Mouse (Mus musculus): ENCODE measurements at regions not wholly inside any gene's neighbourhood (a gene's known extent, or its start where the extent isn't known, plus 50 kb on each side); places are given as distances from the start of the nearest gene placed in this dataset.

DNA sequence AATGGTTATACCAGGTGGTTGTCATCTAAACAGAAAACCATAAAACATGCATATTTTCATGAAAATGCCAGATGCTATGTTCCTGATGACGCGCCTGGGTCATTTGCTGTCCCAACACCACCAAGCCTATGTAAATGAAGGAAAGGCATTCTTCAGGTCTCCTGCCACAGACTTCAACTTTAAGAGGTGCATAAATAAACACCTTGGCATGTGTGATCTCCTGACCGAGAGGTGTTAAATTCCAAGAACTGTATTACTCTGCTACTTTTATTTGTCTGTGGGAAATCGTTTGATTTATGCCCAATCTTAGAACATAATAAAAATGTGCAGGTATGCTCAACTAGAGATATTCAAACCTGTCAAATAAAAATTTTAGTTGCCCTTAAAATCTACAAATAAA, 560.1 kb downstream of the Ttll7 start:
- ATAC-seq (replicated peaks; ENCODE audit: low FRiP score, low TSS enrichment, poor library complexity, severe bottlenecking), result no peak

DNA sequence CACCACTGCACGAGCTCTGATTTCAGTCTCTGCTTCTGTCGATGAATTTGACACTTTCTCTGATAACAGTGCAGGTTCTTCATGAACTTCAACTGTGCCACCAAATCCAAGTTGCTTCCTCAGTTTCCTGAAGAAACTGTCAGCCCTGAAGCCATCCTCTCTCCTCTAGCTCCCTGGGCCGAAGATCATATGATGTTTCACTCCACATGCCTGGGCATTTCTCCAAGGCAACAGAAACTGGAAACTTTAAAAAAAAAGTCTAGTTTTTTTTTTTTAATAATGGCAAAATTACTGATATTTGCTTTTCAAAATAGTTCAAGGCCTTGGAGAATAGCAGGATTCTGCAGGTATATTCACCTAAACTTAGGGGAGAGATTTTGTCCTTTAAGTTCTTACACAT, 564.8 kb downstream of the Ttll7 start:
- ATAC-seq (replicated peaks; ENCODE audit: low FRiP score, low TSS enrichment, poor library complexity, severe bottlenecking), result no peak

DNA sequence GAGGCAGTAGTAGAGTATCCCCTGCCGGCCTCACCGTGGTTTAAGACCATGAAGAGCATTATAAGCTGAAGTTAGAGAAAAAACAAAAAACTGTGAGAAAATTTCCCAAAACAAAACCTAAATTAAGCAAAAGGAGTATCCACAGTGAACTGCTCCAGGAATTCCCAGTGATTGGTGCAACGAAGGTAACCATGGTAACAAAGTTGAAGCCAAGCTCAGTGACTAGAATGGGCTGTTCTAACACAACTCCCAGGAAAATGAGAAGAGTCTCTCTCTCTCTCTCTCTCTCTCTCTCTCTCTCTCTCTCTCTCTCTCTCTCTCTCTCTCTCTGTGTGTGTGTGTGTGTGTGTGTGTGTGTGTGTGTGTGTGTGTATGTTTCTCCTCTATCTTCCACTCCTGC, 567.0 kb downstream of the Ttll7 start:
- no peak for ATAC-seq (replicated peaks; ENCODE audit: low FRiP score, low TSS enrichment, poor library complexity, severe bottlenecking)

DNA sequence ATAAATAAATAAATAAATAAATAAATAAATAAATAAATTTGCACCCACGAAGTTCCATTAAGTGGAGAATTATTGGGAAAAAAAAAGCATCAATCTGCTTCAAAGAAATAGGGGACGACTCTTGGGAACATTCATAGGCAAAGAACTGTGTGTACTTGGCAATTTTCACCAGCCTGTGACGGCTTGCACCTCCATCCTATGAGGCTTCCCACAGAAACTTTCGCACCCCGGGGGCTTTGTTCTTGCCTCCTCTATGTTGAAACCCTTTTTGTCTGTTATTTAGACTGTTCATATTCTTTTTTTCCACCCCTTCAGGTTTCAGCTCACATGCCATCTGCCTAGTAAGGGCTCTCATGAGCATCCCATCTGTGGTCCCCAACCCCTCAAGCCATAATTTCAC, 570.0 kb downstream of the Ttll7 start:
- no peak for ATAC-seq (replicated peaks; ENCODE audit: low FRiP score, low TSS enrichment, poor library complexity, severe bottlenecking)

DNA sequence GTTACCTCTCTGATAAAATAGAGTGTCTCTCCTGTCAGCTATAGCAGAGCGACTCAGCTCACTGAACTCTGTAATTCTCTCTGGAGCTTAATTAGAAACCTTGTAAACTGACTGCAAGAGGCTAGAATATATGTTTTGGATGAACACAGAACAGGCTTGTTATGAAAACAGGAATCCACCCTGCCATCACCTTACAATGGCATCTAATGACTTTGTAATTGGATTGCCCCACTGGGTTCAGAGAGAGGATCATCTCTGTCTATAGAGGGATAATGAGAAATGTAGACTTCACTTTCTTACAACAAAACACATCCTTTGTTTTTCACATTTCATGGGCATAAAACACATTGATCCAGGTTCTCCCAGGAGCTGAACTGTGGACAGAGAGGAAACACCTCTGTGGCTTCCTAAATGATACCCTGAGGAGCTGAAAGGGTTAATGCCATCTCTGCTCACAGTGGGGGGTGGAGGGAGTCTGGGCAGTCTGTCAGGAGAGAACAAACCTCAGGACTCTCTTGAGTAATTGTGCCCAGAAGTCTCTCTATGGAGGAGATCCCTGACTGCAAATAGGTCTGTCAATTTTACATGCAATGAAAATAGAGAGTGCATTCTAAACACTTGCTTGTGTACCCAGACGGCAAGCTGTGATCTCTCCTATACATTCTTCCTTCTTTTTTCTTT, 571.9 kb downstream of the Ttll7 start:
- no peak for ATAC-seq (replicated peaks; ENCODE audit: low FRiP score, low TSS enrichment, poor library complexity, severe bottlenecking)

DNA sequence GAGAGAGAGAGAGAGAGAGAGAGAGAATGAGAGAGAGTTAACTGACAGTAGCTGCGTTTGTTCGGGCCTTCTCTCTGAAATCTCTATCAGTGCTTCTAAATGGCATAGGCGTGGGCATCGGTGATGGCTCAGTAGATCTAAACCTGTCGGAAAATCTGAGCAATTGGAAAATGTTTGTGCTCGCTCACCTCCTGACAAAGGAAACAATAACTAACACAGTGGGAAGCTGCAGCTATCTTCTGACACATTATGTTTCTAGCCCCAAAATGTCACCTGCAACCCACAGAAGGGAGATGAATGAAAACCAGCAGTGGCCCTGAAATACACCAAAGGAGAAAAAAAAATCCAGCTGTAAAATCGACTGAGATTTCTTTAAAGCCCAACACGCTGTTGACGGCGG, 576.7 kb downstream of the Ttll7 start:
- ATAC-seq (replicated peaks; ENCODE audit: low FRiP score, low TSS enrichment, poor library complexity, severe bottlenecking), result no peak

DNA sequence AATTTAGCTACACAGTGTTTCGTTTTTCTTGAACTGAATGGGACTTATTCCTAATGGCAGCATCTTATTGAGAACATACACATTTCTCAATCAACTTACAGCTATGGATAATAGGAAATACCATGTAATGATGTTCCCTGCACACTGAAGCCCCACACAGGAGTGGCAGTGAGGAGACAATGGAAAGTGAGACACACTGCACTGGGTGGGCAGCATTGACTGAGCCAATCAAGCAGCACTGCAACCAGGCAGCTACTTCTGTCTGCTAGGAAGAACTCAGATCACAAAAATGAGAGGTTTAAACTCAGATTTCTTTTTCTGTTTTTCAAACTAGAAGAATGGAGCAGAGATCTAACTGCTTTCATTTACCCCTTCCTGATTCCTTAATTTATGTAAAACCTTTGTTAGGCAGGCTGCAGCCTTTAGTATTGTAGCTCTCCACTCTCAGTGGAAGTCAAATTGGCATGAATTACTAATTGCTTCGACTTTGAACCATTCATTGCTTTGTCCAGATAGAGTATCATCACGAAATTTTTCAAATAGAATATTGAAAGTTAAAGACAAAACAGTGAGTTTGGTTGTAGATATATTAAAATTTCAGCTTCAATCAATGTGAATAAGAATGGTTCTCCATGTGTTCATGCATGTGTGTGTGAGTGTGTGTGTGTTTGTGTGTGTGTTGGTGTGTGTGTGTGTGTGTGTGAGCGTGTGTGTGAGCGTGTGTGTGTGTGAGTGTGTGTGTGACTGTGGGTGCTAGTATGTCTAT, 590.9 kb downstream of the Ttll7 start:
- no peak for ATAC-seq (replicated peaks; ENCODE audit: low FRiP score, low TSS enrichment, poor library complexity, severe bottlenecking)

DNA sequence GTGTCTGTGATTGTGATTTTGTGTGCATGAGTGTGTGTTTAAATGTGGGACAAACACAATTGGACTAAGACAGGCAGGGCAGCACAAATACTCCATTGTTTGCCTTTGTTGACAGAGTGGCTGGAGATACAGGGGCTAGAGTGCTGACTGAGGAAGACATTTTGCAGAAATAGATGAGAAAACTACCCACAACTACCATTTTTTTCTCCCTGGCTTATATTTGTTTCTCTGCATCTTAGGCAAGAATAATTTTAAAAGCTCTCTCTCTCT, 591.5 kb downstream of the Ttll7 start:
- no peak for ATAC-seq (replicated peaks; ENCODE audit: low FRiP score, low TSS enrichment, poor library complexity, severe bottlenecking)

DNA sequence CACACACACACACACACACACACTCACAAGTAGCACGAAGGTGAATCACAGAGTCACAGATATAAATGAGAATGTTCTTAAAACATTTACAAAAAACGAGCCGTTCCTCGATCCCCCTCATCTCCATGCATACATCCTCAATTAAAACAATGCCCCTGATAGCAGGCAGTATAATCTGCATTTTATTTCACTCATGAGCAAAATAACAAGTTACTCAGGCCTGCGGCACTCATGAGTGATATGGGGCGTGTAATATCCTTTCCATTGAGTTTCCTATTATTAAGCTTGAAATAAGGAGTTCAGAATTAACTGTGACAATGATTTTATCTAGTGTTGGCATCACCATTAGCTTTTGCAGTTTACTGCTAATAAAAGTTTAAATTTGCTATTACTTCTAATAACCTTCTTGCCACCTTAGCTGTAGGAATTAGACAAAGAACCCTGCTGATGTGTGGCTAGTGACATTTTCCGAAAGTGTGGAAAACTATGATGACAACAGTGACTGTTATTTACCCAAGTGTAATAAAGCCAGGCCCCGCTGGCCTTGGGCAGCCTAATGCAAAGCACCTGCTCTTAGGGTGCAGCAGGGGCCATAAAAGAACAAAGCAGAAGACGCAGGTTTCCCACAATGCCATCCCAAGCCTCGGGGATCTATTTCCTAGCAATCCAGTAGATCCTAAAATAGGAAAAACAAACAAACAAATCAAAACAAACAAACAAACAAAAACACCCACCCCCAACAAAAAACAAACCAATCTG, 592.0 kb downstream of the Ttll7 start:
- no peak for ATAC-seq (replicated peaks; ENCODE audit: low FRiP score, low TSS enrichment, poor library complexity, severe bottlenecking)

DNA sequence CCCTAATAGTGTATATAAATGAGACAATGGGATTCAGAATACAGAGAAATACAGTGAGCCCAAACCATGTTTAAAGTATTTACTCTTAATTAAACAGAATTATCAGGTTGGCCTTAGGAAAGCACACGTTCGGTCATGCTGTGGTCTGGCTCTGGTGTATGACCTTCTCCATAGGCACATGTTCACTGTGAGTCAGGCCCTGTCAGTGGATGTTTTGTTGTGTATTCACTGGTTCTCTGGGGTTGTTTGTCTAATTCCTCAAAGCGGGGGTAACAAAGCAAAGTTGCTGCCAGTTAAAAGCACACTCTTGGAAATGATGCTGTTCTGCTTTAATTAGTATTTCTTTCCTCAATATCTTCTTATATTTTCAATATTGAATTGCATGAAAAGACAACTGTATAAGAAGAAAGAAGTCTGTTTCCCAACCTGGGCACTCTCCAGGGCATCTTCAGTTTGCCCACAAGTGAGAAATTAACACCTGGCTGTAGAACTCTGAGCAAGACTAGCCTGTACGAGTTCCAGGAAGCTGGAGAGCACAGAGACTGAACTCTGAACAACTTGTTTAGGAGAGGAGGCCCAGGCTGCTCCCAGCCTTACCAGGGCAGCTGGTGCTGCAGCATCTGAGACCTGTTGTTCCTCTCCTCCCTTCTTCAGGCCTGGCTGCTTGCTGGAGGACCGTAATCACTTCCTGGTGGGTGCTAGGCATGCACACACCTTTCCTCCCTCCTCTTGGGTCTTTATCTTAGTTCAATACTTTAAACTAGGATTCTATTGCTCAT, 593.1 kb downstream of the Ttll7 start:
- no peak for ATAC-seq (replicated peaks; ENCODE audit: low FRiP score, low TSS enrichment, poor library complexity, severe bottlenecking)

DNA sequence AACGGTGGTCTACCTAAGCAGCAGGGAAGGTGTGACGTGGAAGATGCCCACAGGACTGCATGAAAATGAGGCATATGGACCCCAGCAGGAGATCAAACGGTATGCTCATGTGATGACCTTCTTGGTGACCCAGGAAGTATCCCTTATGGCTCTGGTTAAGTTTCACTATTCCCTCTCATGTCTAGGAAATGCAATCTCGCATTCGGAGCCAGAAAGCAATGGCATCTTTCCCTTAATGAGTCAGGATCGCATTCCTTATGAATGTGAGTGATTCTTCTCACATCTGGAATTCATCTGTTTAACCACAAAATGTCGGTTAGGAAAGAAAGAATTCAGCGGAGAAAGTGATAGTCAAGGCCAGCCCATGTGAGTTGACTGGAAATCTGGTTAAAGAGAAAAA, 593.7 kb downstream of the Ttll7 start:
- ATAC-seq (replicated peaks; ENCODE audit: low FRiP score, low TSS enrichment, poor library complexity, severe bottlenecking), result no peak

DNA sequence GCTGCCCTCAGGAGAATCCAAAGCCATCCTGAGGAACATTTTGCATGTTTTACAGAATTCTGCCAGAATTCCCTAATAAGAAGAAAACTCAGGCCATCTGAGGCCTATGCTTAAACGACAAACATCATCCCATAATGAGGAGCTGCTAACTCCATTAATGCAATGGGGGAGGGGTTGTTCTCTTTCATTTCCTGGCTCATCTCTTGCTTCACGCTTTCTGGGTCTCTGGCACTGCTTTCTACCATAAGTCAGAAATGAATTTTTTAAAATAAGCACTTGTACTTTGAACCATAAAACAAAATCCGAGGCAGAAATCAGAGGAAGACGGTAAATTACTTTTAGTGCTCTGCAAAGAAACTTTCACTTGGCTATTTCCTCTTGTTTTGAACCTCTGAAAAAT, 600.0 kb downstream of the Ttll7 start:
- no peak for ATAC-seq (replicated peaks; ENCODE audit: low FRiP score, low TSS enrichment, poor library complexity, severe bottlenecking)

DNA sequence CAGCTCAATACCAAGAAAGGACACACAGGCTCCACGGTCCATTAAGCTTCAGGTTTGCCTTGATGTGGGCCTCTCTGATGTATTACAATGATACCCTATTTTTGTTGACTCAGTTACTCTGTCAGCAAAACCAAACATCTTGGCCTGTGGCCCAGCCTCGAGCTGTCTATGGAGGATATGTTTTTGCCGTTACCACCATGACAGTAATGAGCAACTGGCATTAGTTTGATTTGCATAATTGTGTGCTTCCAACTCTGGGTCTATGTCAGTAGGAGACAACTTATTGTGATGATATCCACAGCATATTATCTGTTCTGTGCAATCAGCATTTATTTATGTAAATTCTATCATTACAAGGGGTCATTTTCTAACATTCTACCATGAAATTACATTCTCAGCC, 603.2 kb downstream of the Ttll7 start:
- no peak for ATAC-seq (replicated peaks; ENCODE audit: low FRiP score, low TSS enrichment, poor library complexity, severe bottlenecking)

DNA sequence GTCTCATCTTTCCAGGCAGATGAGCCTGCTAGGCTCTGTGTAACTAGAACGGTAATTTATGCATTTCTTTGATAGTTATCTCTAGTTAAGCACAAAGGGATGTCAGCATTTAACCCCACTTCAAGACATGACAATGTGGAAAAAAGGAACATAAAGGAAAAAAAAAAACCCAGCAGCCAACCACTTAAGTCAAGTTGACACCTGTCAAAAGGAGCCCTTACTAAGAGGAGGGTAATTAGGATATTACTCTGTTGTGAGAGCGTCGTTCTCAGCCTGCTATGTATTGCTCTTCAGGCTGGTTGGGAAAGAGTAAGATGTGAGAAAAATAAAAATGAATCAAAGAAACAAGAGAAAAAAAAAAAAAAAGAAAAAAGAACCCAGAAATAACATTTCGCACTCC, 604.1 kb downstream of the Ttll7 start:
- no peak for ATAC-seq (replicated peaks; ENCODE audit: low FRiP score, low TSS enrichment, poor library complexity, severe bottlenecking)

DNA sequence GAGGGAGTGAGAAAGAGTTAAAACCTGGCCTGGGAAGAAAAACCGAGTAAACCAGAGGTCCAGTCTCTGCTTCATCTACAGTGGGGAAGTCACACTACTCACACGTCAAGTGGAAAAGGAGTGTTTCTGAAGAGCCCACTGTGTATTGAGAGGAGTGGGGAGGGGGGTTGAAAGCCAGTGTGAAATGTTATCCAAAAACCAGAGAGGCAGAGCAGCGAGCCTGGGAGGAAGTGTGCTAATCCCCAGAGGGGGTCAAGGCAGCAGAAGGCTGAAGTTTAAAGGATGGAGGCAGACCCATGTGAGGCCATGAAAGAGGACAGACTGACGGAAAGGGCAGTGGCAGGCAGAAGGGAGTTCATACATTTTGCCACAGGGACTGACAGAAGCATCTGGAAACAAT, 605.9 kb downstream of the Ttll7 start:
- no peak for ATAC-seq (replicated peaks; ENCODE audit: low FRiP score, low TSS enrichment, poor library complexity, severe bottlenecking)

DNA sequence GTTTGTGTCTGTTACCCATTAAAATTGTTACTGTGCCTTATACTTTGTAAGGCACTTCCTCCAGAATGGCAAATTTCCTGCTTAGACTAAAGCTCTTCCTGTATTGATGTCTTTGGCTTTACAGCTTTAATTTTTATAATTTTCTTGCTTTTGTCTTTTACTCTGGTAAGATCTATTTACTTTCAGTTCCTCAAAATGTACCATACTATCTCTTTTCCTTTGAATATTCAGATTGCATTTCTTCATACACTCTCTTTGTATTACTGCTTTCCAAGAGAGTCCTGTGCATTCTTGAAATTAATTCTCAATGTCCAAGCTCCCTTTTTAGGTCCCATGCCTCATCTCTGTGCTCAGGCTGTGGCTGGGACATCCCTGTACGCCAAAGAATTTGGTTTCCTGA, 627.7 kb downstream of the Ttll7 start:
- ATAC-seq (replicated peaks; ENCODE audit: low FRiP score, low TSS enrichment, poor library complexity, severe bottlenecking), result no peak
